Mouse (Mus musculus) spleen, adult 12 weeks (tissue): Measurements from ENCODE around the gene Krtcap2.
A peak's percentile ranks its signal among the peaks of the same experiment; 100 is the strongest.

Source experiments
- DNase-seq: peaks from one replicate; pipeline ENCODE4 v3.0.0; 2022; ENCODE audit warnings: low spot score

The Krtcap2 gene

DNA sequence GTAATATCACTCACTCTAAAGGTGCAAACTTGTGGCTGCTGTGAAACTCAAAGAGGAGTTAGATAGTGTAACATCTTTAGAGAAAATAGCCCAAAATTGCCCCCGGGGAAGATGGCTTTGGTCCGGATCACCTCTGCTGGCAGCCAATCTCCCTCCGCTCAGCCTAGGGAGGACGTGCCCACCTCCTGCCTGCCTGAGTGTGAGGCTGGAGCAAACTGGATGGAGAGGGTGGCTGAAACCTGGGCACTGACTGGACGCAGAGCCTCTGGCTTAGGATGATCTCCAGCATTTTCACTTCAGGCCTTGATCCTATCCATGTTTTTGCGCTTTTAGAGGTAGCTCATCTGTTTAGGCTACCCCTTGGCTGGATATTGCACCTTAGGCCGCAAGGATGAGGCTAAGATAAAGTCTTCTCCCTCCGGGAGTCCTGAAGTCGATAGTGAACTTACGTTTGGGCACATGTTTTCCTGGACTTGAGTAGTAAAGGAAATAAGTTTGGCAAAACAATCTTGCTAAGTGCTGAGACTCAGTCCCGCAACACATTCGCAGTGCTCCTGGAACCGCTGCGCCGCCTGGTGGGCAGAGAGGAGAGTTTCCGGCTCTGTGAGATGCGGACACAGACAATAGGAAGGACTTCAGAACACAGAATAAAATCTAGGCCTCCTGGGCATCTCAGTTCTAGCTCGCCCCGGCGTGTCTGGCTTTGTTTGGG, 36.0 kb downstream of the Krtcap2 start:
- DNase-seq, result peak; percentile 56

DNA sequence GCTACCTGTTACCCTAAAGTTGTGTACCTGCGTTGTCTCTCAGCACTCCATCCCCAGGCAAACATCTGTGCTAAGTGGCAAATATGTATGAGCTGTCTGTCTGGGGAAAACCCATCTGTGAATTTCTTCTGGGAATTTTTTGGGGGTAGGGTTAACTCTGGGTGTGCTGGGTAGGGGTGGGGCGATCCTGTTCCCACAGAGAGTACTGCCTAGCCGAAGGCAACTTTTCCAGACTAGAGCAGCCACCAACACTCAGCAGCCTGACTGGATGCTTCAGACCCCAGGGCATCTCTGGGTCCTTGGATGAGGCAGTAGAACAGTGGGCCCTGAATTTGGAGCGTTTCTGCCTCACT, 36.5 kb downstream of the Krtcap2 start:
- no peak for DNase-seq

DNA sequence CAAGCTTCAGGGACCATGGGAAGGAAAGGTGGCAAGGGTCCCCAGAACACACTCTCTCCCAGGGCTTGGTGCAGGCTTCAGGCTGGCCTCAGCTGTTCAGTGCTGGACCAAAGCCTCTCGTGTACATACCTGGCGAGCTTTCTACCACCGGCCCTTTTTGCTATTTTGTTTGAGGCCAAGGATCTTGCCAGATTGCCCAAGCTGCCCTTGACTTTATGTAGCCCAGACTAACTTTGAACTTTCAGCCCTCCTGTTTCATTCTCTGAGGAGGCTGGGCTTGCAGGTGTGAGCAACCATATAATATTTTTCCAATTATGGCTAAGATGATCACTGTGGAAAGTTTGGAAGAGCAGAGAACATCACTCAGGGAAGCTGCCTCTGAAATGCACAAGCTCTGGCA, 38.5 kb downstream of the Krtcap2 start:
- DNase-seq, result no peak

GRCm38 (mm10) chr3:89285526-89285925, 39.8 kb downstream of the Krtcap2 start:
- no peak for DNase-seq

GRCm38 (mm10) chr3:89287286-89287685, 41.5 kb downstream of the Krtcap2 start:
- no peak for DNase-seq

DNA sequence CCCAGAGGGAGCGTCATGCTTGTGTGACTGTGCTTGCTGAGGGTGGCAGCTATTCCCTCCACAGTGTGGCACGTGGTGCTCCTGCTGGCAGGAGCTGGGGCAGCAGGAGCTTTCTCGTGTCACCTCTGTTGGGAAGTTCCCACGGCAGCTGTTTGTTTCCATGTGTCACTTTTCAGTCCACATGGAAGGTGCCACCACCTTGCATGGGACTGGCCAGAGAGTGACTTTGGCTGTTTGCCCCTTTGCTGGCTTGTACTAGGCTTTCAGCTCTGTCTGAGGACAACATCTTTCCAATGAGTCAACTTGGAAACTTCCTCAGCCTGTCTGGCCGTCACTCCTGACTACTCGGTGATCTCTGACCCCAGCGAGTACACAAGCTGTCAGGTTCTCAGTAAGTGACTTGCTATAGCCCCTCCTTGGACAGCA, 42.8 kb downstream of the Krtcap2 start:
- DNase-seq, result no peak

- DNase-seq, result no peak
These were observed 46.1 kb downstream of the Krtcap2 start for GRCm38 (mm10) chr3:89291874-89292273.

DNA sequence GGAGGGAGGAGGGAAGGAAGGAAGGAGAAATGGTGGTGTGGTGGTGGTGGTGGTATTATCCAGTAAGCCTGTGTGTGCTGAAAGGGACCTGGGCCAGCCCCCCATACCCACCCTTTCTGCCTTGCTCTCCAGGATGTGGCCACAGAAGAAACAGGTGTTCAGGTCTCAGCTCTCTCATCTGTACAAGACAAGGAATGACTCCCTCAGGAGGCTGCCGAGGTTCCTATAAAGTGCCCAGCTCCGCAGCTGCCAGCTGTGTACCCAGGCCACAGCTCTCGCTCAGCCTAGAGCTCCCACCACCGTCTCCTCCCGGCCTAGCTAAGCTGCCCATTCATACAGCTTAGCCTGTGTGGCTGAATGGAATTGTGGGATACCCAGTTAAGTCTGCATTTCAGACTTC, 46.5 kb downstream of the Krtcap2 start:
- DNase-seq, result no peak

GRCm38 (mm10) chr3:89293247-89293918, 47.6 kb downstream of the Krtcap2 start:
- DNase-seq, result no peak

DNA sequence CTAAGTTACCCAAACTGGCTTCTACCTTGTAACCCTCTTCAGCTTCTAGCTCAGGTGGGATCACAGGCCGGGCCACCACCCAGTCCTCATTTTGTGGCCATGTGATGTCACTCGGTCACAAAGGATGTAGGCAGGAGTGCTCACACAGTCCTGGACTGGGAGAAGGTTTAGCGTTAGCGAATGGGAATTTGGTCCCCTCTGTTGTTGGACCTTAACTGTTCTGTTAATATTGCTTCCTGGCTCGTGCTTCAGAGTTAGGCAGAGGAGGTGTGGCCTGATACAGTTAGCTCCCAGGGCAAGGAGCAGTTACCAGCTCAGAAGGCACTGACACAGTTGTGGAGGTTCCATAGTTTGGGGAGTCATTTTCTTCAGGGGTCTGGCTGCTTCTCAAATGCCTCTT, 48.4 kb downstream of the Krtcap2 start:
- no peak for DNase-seq

GRCm38 (mm10) chr3:89295685-89296230, 50.0 kb downstream of the Krtcap2 start:
- DNase-seq, result no peak

DNA sequence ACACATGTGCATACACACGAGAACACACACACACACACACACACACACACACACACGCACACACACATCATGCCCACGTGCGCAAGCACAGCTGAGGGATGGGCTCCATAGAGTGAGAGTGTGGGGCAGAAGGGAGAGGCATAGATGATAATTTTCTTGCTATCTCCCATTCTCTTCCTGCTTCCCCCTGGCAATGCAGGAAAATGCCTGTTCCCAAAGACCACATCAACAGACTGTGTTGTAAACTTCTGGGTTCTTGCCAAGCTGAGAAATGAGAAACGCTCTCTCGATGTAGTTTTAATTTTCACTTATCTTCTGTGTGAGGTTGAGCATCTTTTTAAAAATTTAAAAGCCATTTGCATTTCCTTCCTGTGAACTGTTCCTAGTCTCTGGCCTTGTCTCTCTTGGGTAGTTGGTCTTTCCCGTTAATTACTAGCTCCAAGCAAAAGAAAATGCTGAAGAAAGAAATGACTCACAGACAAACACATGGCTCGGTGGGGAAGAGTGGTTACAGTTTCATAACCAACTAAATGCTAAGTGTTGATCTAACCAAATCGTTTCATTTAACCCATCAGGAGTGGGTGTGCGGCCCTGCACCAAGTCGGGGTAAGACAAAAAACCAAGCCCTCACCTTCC, 51.1 kb downstream of the Krtcap2 start:
- DNase-seq, result no peak

GRCm38 (mm10) chr3:89298908-89299307, 53.1 kb downstream of the Krtcap2 start:
- no peak for DNase-seq

DNA sequence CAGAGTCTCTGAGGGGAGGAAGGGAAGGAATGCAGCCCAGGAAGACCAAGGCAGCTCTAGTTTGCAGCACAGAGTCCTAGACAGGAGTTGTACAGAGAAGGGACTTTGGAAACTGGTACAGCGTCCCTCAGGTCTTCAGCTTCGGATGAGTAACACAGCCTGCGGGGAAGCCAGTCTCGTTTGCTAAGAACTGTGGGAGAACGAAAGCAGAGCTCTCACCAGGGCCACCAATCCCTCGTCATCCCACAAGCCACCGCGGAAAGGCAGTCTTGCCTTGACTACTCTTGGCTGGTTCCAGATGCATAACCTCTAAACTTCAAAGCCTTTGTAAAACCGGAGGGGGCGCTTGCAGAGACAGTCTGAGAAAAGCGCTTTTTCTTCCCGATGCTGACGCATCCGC, 53.7 kb downstream of the Krtcap2 start:
- DNase-seq, result no peak
